Mouse (Mus musculus): ENCODE results near the gene Ergic1. TPM values are rescaled to one million over a fixed set of nuclear protein-coding genes. Genes with fewer than 3 reads are reported as not detected.

Gene Ergic1
- total RNA-seq, 1 experiment from 2014 or later = 26.3 TPM

GRCm38 (mm10) chr17:26592510-26592909, 31.2 kb downstream of the Ergic1 start:
- ATAC-seq (ENCODE audit: extremely low read depth, insufficient number of reproducible peaks, low FRiP score, poor library complexity, severe bottlenecking) = no peak

- ATAC-seq (ENCODE audit: extremely low read depth, insufficient number of reproducible peaks, low FRiP score, poor library complexity, severe bottlenecking) = no peak
These were observed 31.9 kb downstream of the Ergic1 start for GRCm38 (mm10) chr17:26593199-26593598.

GRCm38 (mm10) chr17:26594171-26594570, 32.9 kb downstream of the Ergic1 start:
- no peak for ATAC-seq (ENCODE audit: extremely low read depth, insufficient number of reproducible peaks, low FRiP score, poor library complexity, severe bottlenecking)

- ATAC-seq (ENCODE audit: extremely low read depth, insufficient number of reproducible peaks, low FRiP score, poor library complexity, severe bottlenecking) = no peak
These were observed 33.7 kb downstream of the Ergic1 start for GRCm38 (mm10) chr17:26594958-26595357.

DNA sequence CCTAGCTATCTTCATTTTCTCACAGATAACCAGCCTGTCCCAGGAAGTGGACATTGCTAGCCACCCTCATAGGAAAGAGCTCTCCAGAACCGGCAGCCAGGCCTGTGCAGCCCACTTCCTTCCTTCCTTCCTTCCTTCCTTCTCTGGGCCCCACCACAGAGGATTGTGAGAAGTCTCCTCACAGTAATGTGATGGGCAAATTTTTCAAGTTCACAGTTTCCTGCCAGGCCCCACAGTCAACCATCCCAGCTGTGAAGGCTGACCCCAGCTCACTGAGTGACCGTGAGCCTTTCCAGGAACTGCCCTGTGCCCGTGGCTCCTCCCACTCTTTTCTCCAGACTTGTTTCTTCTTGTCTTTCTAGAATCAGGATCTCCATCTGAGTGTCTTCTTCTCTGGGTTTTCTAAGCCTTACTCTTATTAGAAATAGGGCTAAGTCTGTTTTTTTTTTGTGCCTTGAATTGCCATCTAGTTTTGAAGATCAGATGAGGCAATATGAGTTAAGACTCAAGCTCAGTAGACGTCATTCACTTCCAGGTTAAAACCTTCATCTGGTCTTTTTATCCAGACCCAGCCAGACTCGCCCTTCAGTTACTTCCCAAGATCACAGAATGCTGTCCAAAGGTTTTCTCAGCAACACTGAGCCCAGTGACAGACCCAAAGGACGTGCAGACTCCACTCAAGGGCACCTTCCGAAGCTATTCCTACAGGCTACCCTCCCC, 34.3 kb downstream of the Ergic1 start:
- ATAC-seq (ENCODE audit: extremely low read depth, insufficient number of reproducible peaks, low FRiP score, poor library complexity, severe bottlenecking) = no peak

DNA sequence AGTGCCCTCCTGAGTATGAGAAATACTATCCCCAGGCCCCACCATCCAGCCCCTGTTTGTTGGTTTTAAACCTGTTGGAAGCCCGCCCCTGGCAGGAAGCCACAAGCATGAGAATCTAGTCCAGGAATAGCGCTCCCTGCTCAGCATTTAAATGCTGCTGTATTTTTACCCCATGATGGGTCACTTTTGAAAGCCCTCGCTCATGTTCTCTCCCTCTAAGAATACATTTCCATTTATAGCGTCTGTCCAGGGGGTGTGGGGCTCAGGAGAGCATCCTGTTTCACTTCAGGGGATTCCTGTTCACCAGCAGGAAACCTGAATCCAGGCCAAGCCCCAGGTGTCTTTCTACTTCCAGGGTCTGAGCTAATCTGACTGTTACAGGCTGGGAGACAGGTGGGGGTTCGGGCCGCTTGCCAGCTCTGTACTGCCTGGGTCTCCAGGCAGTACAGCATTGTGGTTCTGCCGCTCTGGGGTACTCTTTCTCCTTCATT, 34.9 kb downstream of the Ergic1 start:
- no peak for ATAC-seq (ENCODE audit: extremely low read depth, insufficient number of reproducible peaks, low FRiP score, poor library complexity, severe bottlenecking)

GRCm38 (mm10) chr17:26596856-26597481, 35.7 kb downstream of the Ergic1 start:
- no peak for ATAC-seq (ENCODE audit: extremely low read depth, insufficient number of reproducible peaks, low FRiP score, poor library complexity, severe bottlenecking)

DNA sequence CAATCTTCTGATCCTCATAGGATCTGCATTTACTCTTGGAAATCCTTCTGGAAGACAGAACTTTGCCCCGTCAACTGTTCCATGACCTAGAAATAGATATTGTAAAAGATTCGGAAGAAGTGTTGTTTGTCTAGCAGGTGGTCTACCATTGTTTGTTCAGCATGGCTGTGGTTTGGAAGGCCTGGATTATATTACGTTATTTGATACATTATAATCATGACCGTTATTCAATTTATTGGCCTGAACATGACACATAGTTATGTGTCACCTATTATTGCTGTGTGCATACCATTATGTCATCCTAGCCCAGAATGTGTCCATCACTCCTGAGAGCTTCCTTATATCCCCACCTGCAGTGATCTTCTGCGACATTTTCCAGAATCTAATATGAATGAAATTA, 37.6 kb downstream of the Ergic1 start:
- no peak for ATAC-seq (ENCODE audit: extremely low read depth, insufficient number of reproducible peaks, low FRiP score, poor library complexity, severe bottlenecking)

DNA sequence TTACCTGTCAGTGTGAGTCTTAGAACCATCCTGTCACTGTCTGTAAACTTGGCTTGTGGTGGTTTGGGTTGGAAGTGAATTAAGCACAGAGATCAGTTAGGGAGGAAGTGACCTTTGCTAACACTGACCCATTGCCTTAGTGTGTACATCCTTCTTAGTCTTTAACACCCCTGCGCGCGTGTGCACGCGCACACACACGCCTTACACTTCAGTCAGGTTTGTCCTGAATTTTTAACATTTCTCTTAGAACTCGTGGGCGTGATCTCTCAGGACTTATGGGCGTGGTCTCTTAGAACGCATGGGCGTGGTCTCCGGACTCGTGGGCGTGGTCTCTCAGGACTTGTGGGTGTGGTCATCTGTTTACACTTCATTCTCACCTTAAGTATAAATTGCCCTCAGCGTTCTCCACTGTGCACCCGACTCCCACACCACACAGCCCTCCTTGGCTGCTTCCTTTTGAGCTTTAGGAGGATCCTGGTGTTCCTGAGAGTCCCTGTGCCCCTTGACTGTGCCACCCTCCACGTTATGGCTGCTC, 39.7 kb downstream of the Ergic1 start:
- no peak for ATAC-seq (ENCODE audit: extremely low read depth, insufficient number of reproducible peaks, low FRiP score, poor library complexity, severe bottlenecking)

GRCm38 (mm10) chr17:26601514-26601913, 40.2 kb downstream of the Ergic1 start:
- ATAC-seq (ENCODE audit: extremely low read depth, insufficient number of reproducible peaks, low FRiP score, poor library complexity, severe bottlenecking) = no peak

DNA sequence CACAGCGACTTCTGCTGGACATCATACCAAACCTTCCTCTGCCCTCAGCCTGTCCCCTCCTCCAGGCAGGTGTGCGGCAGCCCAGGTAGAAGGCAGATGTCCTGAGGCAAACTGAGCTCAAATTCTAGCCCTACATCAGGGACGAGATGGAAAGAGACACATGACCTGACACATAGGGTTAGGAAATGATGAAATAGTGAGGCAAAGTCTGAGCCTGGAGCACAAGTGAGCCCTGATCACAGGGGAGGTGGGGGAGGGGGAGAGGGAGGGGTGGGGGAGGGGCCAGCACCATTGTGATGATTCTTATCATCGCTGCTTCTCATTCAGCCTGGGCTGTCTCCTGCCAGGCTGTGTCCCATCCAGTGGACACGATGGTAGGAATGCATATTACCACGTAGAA, 40.6 kb downstream of the Ergic1 start:
- no peak for ATAC-seq (ENCODE audit: extremely low read depth, insufficient number of reproducible peaks, low FRiP score, poor library complexity, severe bottlenecking)

DNA sequence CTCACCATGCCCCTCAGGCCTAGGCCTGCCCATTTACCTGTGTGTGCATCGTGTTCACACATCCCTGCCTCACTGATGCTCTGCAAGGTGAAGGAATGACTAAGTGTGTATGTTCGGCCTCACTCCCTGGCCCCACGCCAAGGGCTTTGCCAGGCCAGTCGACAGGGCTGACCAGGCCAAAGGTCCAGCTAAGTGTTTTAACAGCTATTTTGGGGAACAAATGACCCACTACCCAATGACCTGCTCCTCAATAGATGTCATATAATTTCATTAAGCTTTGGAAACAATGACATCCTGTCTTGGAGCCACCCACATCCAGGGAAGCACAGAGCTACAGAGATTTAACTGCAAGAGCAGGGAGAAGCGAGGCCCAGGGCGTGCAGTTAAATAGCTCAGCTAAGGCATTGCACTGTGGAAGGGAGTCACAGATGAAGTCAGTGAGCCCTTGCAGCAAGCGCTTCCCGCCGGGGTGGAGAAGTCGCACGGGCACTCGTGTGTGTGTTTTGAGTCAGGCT, 41.1 kb downstream of the Ergic1 start:
- ATAC-seq (ENCODE audit: extremely low read depth, insufficient number of reproducible peaks, low FRiP score, poor library complexity, severe bottlenecking) = no peak

GRCm38 (mm10) chr17:26603311-26603710, 42.0 kb downstream of the Ergic1 start:
- ATAC-seq (ENCODE audit: extremely low read depth, insufficient number of reproducible peaks, low FRiP score, poor library complexity, severe bottlenecking) = no peak

DNA sequence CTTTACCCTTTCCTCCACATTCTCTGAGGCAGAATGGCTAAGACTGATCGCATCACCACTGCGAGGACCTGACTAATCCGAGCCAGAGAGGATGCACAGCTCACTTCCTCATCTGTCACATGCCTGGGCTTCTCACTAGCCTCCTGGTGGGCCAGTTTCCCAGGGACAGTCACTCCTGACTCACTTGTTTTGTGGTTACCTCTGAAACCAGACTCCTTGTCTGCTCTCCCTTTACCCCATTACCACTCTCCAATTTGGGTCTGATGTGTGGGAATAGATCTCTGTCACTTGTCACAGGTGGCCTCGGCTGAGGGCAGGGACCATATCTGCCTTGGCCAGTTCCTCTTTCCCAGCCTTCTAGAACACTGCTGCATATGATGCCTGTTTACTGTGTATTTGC, 44.3 kb downstream of the Ergic1 start:
- peak; percentile 82 for ATAC-seq (ENCODE audit: extremely low read depth, insufficient number of reproducible peaks, low FRiP score, poor library complexity, severe bottlenecking)

- ATAC-seq (ENCODE audit: extremely low read depth, insufficient number of reproducible peaks, low FRiP score, poor library complexity, severe bottlenecking) = no peak
These were observed 45.2 kb downstream of the Ergic1 start for GRCm38 (mm10) chr17:26606516-26606915.

- no peak for ATAC-seq (ENCODE audit: extremely low read depth, insufficient number of reproducible peaks, low FRiP score, poor library complexity, severe bottlenecking)
These were observed 47.1 kb downstream of the Ergic1 start for GRCm38 (mm10) chr17:26608348-26608747.

DNA sequence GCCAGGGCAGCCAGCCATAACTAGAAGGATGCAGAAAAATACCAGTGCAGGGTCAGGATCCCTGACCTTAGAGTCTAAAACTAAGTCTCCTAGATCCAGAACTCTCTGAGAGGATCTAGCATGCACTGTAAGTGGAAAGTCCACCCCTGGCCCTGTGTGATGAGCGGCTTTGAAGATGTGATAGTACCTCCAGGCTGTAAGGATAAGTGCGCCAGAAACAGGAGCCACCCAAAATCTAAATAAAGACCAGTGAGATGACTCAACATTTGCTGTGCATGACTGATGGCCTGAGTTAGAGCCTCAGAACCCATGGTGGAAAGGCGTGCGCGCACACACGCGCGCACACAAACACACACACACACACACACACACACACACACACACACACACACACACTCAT, 47.6 kb downstream of the Ergic1 start:
- no peak for ATAC-seq (ENCODE audit: extremely low read depth, insufficient number of reproducible peaks, low FRiP score, poor library complexity, severe bottlenecking)

GRCm38 (mm10) chr17:26609820-26610219, 48.5 kb downstream of the Ergic1 start:
- ATAC-seq (ENCODE audit: extremely low read depth, insufficient number of reproducible peaks, low FRiP score, poor library complexity, severe bottlenecking) = no peak

DNA sequence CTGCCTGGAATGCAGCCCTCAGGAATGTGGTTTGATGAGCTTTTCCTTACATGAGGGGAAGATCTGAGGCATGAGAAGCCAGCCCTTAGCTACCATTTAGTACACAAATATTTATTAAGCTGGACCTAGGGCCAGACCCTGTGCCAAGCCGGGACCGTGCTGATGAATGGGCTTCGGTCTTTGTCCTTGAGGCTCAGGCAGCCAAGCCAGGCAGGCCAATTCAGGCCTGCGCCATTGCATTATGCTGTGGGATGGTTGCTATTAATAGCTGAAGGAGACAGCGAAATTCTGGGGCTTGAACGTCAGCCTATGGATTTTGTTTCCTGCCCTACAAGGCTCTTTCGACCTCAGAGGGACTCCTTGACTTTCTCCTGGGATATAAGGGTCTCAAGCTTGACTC, 50.0 kb downstream of the Ergic1 start:
- no peak for ATAC-seq (ENCODE audit: extremely low read depth, insufficient number of reproducible peaks, low FRiP score, poor library complexity, severe bottlenecking)

- ATAC-seq (ENCODE audit: extremely low read depth, insufficient number of reproducible peaks, low FRiP score, poor library complexity, severe bottlenecking) = no peak
These were observed 50.6 kb downstream of the Ergic1 start for GRCm38 (mm10) chr17:26611918-26612317.
